Mouse (Mus musculus): ENCODE data around the gene Acat2. TPM values are rescaled to one million over a fixed set of nuclear protein-coding genes. Genes with fewer than 3 reads are reported as not detected.

Acat2 gene
- polyA plus RNA-seq, 1 experiment from 2014 or later, result 209 TPM

GRCm38 (mm10) chr17:12921073-12921472, 39.5 kb downstream of the Acat2 start:
- Histone ChIP-seq H3K27ac (no peak overlapping the region), H3K4me1 (peaks cover 8% of the 10 kb centered on the region), H3K9me3 (no peaks in the 10 kb centered on the region), H3K36me3 (peaks cover 71% of the 10 kb centered on the region), H3K4me2 (replicated peaks) (no peak overlapping the region), H3K9ac (no peak overlapping the region), H3K27me3 (no peaks in the 10 kb centered on the region), H3K4me3 (no peak overlapping the region)
- no peak for ATAC-seq (ENCODE audit: low FRiP score, low read depth)
- WGBS, result 98% methylated on average over 1 of the region's 1 CpGs

- Histone ChIP-seq H3K9ac (peak overlapping the region; percentile 97), H3K27ac (peak overlapping the region; percentile 91), H3K9me3 (no peaks in the 10 kb centered on the region), H3K36me3 (peaks cover 53% of the 10 kb centered on the region), H3K4me3 (peak overlapping the region; percentile 75), H3K27me3 (no peaks in the 10 kb centered on the region), H3K4me2 (replicated peaks) (peak overlapping the region; percentile 81), H3K4me1 (peaks cover 15% of the 10 kb centered on the region)
- WGBS, result under 1% methylated on average over 39 of the region's 40 CpGs
- peak; percentile 53 for ATAC-seq (ENCODE audit: low FRiP score, low read depth)
Observed at GRCm38 (mm10) chr17:12916588-12917380, 43.8 kb downstream of the Acat2 start.

GRCm38 (mm10) chr17:12915881-12916583, 44.5 kb downstream of the Acat2 start, which contains the start of gene Mrpl18:
Gene Mrpl18 (minus strand): TSS chr17:12916345.
- H3K27ac ChIP-seq, result peak within 1 kb of the TSS; percentile 91
- ATAC-seq (ENCODE audit: low FRiP score, low read depth), result peak; percentile 100
- WGBS, result under 1% methylated on average over 56 of the region's 56 CpGs

GRCm38 (mm10) chr17:12915488-12915880, 45.1 kb downstream of the Acat2 start, which contains the start of gene Tcp1:
Gene Tcp1 (plus strand): TSS chr17:12915701.
- peaks cover 53% of the 10 kb centered on the region for H3K36me3 ChIP-seq
- no peak for ATAC-seq (ENCODE audit: low FRiP score, low read depth)
- H3K27me3 ChIP-seq, result no peaks in the 10 kb centered on the region
- H3K4me1 ChIP-seq, result peaks cover 15% of the 10 kb centered on the region
- peak within 1 kb of the TSS; percentile 97 for H3K9ac ChIP-seq
- H3K9me3 ChIP-seq, result no peaks in the 10 kb centered on the region
- H3K4me2 ChIP-seq (replicated peaks), result peak within 1 kb of the TSS; percentile 93
- 1% methylated on average over 18 of the region's 18 CpGs for WGBS
- H3K4me3 ChIP-seq, result peak within 1 kb of the TSS; percentile 75
- H3K27ac ChIP-seq, result peak within 1 kb of the TSS; percentile 91

More at GRCm38 (mm10) chr17:12915881-12916583, 44.5 kb downstream of the Acat2 start, which contains the start of gene Mrpl18:
- H3K27me3 ChIP-seq, result no peaks in the 10 kb centered on the region
- peak within 1 kb of the TSS; percentile 93 for H3K4me2 ChIP-seq (replicated peaks)
- no peaks in the 10 kb centered on the region for H3K9me3 ChIP-seq
- peaks cover 54% of the 10 kb centered on the region for H3K36me3 ChIP-seq
- peaks cover 15% of the 10 kb centered on the region for H3K4me1 ChIP-seq
- peak within 1 kb of the TSS; percentile 75 for H3K4me3 ChIP-seq
- peak within 1 kb of the TSS; percentile 97 for H3K9ac ChIP-seq

- Histone ChIP-seq H3K27ac (no peak overlapping the region), H3K4me1 (peaks cover 7% of the 10 kb centered on the region), H3K9ac (no peak overlapping the region), H3K36me3 (peaks cover 44% of the 10 kb centered on the region), H3K27me3 (no peaks in the 10 kb centered on the region), H3K4me3 (no peak overlapping the region), H3K4me2 (replicated peaks) (no peak overlapping the region), H3K9me3 (no peaks in the 10 kb centered on the region)
- WGBS, result 90% methylated on average over 8 of the region's 8 CpGs
- no peak for ATAC-seq (ENCODE audit: low FRiP score, low read depth)
Observed at GRCm38 (mm10) chr17:12910391-12910790, 50.2 kb downstream of the Acat2 start.

- no peak for ATAC-seq (ENCODE audit: low FRiP score, low read depth)
- H3K9me3 ChIP-seq, result no peaks in the 10 kb centered on the region
- WGBS, result 81% methylated on average over 35 of the region's 35 CpGs
- H3K9ac ChIP-seq, result no peak within 1 kb of the TSS
- no peak within 1 kb of the TSS for H3K4me3 ChIP-seq
- H3K36me3 ChIP-seq, result peaks cover 51% of the 10 kb centered on the region
- H3K27ac ChIP-seq, result no peak within 1 kb of the TSS
- H3K4me1 ChIP-seq, result no peaks in the 10 kb centered on the region
- no peaks in the 10 kb centered on the region for H3K27me3 ChIP-seq
- H3K4me2 ChIP-seq (replicated peaks), result no peak within 1 kb of the TSS
Observed at GRCm38 (mm10) chr17:12909361-12910280, 50.9 kb downstream of the Acat2 start, which contains the start of gene Pnldc1. Gene Pnldc1 (minus strand): TSS chr17:12910230.

GRCm38 (mm10) chr17:12906436-12906835, 54.1 kb downstream of the Acat2 start:
- H3K27me3 ChIP-seq, result no peaks in the 10 kb centered on the region
- 92% methylated on average over 9 of the region's 9 CpGs for WGBS
- peaks cover 12% of the 10 kb centered on the region for H3K4me1 ChIP-seq
- H3K4me2 ChIP-seq (replicated peaks), result no peak overlapping the region
- no peak for ATAC-seq (ENCODE audit: low FRiP score, low read depth)
- H3K4me3 ChIP-seq, result no peak overlapping the region
- H3K9ac ChIP-seq, result no peak overlapping the region
- no peaks in the 10 kb centered on the region for H3K9me3 ChIP-seq
- H3K27ac ChIP-seq, result no peak overlapping the region
- H3K36me3 ChIP-seq, result peaks cover 33% of the 10 kb centered on the region

GRCm38 (mm10) chr17:12905810-12906209, 54.7 kb downstream of the Acat2 start:
- Histone ChIP-seq H3K27me3 (no peaks in the 10 kb centered on the region), H3K4me1 (peaks cover 12% of the 10 kb centered on the region), H3K36me3 (peaks cover 31% of the 10 kb centered on the region), H3K4me3 (no peak overlapping the region), H3K27ac (no peak overlapping the region), H3K9me3 (no peaks in the 10 kb centered on the region), H3K4me2 (replicated peaks) (no peak overlapping the region), H3K9ac (no peak overlapping the region)
- WGBS, result 85% methylated on average over 4 of the region's 4 CpGs
- ATAC-seq (ENCODE audit: low FRiP score, low read depth), result no peak

GRCm38 (mm10) chr17:12904349-12904748, 56.2 kb downstream of the Acat2 start:
- H3K9ac ChIP-seq, result no peak overlapping the region
- H3K4me2 ChIP-seq (replicated peaks), result no peak overlapping the region
- no peaks in the 10 kb centered on the region for H3K9me3 ChIP-seq
- H3K36me3 ChIP-seq, result peaks cover 35% of the 10 kb centered on the region
- no peaks in the 10 kb centered on the region for H3K27me3 ChIP-seq
- peaks cover 12% of the 10 kb centered on the region for H3K4me1 ChIP-seq
- 61% methylated on average over 1 of the region's 1 CpGs for WGBS
- H3K4me3 ChIP-seq, result no peak overlapping the region
- ATAC-seq (ENCODE audit: low FRiP score, low read depth), result no peak
- H3K27ac ChIP-seq, result peak overlapping the region; percentile 74

GRCm38 (mm10) chr17:12903372-12904333, 56.9 kb downstream of the Acat2 start:
- Histone ChIP-seq H3K4me1 (peaks cover 12% of the 10 kb centered on the region), H3K27me3 (no peaks in the 10 kb centered on the region), H3K27ac (peak overlapping the region; percentile 84), H3K4me3 (no peak overlapping the region), H3K9me3 (no peaks in the 10 kb centered on the region), H3K36me3 (peaks cover 38% of the 10 kb centered on the region), H3K4me2 (replicated peaks) (0 out of 2 replicates have a peak overlapping the region, but pooled peaks have one; percentile 21), H3K9ac (no peak overlapping the region)
- peak; percentile 79; the same call in 1 of the 2 replicates for ATAC-seq (ENCODE audit: low FRiP score, low read depth)
- 28% methylated on average over 11 of the region's 12 CpGs for WGBS

Measured in limb, embryonic 13.5 days (tissue).